Mouse (Mus musculus) frontal cortex, postnatal 14 days (tissue): ENCODE data around the gene Swap70.
A peak's percentile ranks its signal among the peaks of the same experiment; 100 is the strongest.
"Not testable (repeated sequence)": the region's sequence is repeated elsewhere in the genome, so short reads cannot be mapped to it uniquely, and the experiment has no call there.

Experiments used
- DNase-seq, 2 experiments: peaks; one replicate each; pipeline ENCODE4 v3.0.0; 2022; ENCODE audit warnings: low spot score in 2 of 2

The Swap70 gene

DNA sequence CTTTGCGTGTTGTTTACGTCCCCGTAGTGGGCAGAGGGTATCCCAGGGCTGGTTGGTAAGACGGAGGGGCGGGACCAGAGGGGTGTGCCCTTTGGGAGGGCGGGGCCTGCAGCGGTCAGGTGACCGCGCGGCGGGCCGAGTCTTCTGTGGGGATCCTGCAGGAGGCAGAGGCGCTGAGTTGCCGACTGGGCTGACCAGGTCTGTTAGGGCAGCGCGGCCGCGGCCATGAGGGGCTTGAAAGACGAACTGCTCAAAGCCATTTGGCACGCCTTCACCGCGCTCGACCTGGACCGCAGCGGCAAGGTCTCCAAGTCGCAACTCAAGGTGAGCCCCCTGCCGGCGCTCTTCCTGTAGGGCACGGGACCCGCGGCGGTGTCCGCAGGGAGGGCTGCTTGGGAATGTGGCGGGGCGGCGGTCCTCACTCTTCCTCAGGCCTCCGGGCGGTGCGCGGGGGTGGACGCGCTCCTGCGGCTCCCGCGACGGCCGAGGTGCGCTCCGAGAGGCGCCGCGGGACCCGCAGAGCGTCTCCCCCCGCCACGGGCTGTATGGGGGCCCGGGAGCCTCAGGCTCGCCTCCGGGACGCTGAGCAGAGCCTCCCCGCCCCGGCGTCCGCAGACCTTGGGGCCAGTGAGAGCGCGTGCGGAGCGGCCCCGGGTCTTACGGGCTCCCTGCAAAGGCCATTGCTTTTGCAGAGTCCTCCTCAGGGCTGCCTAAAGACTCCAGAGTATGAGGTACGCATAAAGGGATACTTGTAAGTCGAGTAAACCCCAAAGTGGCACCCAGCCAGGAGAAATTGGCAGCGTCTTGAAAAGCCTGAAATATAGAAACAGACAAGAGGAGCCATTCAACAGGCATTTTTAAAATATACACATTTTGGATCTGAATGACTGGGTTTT, at the start of gene Swap70:
Gene Swap70 (plus strand): TSS at position 126 of the 896 bp plus-strand sequence.
- peak; percentile 43 to 63 for DNase-seq

GRCm38 (mm10) chr7:110179208-110179607, 42.3 kb upstream of the Swap70 start:
- DNase-seq: no peak

DNA sequence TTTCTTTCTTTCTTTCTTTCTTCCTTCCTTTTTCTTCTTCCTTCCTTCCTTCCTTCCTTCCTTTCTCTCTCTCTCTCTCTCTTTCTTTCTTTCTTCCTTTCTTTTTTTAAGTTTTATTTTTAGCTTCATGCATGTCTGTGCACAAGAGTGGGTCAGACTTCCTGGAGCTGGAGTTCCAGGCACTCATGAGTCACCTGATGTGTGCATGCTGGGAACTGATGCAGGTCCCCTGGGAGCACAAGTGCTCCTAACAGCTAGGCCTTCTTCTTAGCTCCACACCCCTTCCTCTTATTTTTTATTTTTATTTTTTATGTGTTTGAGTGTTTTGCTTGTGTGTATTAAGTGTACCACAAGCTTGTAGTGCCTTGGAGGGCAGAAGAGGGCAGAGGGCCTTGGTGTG, 40.9 kb upstream of the Swap70 start:
- DNase-seq: no peak

GRCm38 (mm10) chr7:110181446-110181845, 40.1 kb upstream of the Swap70 start:
- no peak for DNase-seq

DNA sequence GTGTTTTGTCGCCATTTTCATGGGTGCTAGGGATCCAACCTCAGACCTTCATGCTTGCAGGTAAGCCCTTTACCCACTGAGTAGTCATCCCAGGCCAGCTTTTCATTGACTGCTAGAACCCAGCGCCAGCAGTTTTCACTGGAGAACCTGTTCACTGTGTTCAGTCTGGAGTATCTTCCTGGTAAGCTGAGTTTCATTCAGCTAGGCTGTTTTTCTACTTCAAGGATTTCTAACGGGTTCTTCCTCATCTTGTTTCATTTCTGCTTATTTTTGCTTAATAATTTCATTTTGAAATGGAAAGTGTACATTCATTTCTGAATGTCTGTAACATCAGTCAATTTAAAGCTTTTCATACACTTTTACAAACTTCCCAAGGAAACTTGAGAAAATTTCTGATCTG, 36.9 kb upstream of the Swap70 start:
- no peak for DNase-seq

GRCm38 (mm10) chr7:110189951-110190350, 31.6 kb upstream of the Swap70 start:
- DNase-seq: no peak

- DNase-seq: no peak
Measured at GRCm38 (mm10) chr7:110193186-110193585, 28.3 kb upstream of the Swap70 start.

DNA sequence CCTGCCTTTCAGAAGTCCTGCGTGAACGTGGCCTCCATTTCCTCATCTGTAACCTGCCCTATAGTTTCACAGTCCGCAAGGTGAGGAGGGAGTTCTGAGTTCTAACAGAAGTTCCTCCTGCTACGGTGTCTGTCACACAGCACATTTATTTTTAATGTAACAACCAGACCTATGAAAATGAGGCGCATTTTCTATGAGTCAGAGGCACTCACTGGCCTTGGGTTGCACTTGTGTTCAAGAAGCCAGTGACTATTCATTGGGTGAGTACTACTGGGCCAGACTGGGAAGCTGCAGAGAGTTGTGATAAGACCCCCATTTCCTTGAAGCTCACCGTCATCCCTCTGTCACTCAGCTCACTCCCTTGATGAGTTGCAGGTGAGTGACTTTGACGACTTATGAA, 24.3 kb upstream of the Swap70 start:
- DNase-seq: no peak

- DNase-seq: no peak
Measured at GRCm38 (mm10) chr7:110201933-110202332, 19.6 kb upstream of the Swap70 start.

DNA sequence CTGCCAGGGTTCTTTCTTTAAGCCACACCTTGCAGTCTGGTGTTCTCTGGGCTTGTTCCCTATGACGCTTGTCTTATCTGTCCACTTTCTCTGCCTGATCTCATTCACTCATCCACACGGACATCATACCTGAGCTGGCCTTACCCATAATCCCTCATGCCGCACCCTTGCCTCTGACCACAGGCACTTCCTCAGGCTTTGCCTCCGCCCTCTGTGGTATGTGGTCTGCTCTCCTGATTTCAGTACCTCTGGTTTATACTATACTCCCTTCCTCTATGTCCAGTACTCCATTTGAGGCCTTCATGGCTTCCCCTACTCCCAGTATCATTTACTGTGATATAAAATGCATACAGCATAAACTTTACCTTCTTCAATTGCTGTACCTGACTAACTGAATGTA, 17.3 kb upstream of the Swap70 start:
- DNase-seq: no peak

DNA sequence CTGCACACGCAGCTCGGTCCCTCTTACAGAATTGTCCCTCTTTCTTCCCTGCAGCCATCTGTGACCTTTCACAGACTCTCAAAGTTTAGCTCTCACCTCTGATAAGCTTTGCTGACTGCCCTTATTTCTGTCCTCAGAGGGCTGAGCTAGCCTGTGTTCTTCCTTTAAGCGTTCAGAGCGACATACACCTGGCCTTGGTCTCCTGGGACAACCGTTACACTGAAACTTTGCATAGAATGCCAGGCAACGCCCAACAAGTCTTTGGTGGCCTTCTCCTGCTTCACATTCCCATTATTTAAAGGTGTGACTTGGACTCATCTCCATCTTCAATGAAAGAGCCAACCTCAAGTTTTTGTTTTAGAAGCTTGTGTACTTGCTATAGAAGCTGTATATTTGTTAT, 13.2 kb upstream of the Swap70 start:
- DNase-seq: no peak

GRCm38 (mm10) chr7:110209422-110209821, 12.1 kb upstream of the Swap70 start:
- no peak for DNase-seq

- DNase-seq: no peak
Measured at GRCm38 (mm10) chr7:110211025-110211424, 10.5 kb upstream of the Swap70 start.

GRCm38 (mm10) chr7:110214882-110215281, 6.6 kb upstream of the Swap70 start:
- no peak for DNase-seq

GRCm38 (mm10) chr7:110221051-110221585, 393 bp upstream of the Swap70 start:
- DNase-seq: no peak

DNA sequence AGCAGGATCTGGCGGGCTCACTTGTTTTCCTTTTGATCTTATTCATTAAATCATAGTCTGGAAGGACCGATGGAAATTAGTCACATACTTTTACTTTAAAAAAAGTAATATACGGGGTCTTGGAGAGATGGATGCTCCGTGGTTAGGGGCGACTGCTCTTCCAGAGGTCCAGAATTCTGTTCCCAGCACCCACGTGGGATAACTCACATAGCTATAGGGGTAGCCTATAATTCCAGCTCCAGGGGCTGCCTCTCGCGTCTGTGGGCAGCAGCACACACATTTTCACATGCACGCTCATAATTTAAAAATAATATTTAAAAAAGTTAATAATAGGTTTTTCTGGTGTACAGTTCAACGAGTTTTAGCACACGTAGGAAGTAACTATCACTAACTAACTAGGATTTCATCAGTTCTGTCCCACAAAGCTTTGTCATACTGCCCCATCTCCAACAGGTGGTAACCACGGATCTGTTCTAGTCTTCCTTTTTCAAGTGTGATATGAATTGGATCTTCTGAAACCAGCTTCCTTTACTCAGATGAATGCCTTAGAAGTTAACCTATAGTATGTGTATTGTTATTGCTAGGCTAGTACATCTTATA, 1.2 kb downstream of the Swap70 start:
- DNase-seq: no peak

DNA sequence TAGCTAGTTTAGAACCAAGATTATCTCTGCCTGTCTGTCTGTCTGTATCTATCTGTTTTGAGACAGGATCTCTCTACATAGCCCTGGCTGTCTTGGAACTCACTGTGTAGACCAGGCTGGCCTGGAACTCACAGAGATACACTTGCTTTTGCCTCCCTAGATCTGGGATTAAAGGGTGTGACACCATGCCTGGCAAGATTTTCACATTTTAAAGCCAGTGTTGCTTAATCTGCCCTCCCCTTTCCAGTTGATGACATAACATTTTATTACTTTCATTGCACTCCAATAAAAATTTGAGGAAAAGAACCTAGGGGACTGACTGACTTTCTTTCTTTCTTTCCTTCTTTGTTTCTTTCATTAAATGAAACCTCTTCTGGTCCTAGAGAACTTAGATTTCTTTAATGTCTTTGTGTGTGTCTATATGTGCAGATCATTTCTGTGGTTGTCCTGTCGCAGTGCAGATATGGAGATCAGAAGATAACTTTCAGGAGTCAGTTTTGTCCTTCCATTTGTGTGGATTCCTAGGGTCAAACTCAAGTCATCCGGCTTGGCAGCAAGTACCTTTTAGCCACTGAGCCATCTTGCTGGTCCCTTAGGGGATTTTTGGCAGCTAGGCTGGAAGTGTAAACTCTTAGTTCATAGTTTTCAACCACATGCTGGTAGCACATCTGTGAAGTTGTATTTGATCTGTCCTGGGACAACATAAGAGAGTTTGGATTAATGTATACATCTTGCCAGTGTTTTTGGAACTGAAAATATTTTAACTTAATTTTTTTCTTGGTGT, 2.4 kb downstream of the Swap70 start:
- DNase-seq: no peak

- DNase-seq: no peak
Measured at GRCm38 (mm10) chr7:110226484-110226883, 5.0 kb downstream of the Swap70 start.

DNA sequence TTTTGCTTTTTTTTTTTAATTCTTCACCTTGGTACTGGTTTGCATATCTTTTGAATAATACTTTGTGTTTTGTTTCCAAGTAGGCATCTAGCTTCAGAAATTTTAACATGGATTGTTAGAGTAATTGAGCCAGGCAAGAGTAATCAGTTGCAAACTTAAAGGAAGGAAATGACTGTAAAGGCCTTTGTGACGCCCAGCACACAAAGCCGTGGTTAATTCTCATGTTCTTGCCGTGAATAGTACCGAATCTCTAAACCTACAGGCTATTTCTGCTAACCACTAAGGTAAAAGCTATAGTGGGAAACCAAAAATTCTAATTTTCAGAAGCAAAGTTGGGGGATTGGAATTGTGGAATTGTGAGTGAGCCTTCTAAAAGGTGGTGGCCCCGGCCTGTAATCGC, 8.5 kb downstream of the Swap70 start:
- DNase-seq: no peak

DNA sequence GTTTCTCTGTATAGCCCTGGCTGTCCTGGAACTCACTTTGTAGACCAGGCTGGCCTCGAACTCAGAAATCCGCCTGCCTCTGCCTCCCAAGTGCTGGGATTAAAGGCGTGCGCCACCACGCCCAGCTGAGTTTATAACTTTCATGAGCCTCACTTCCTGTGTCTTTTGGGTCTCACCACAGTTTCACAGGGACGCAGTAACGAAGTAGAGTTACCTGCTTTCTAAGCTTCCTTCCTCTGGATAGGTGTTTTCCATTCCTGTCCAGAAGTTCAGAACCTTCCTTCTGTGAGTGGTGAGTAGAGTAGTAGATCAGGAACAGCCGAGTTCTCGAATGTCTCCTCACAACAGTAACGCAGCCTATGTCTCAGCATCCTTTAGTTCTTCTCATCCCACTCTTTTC, 9.6 kb downstream of the Swap70 start:
- not testable (repeated sequence) for DNase-seq

DNA sequence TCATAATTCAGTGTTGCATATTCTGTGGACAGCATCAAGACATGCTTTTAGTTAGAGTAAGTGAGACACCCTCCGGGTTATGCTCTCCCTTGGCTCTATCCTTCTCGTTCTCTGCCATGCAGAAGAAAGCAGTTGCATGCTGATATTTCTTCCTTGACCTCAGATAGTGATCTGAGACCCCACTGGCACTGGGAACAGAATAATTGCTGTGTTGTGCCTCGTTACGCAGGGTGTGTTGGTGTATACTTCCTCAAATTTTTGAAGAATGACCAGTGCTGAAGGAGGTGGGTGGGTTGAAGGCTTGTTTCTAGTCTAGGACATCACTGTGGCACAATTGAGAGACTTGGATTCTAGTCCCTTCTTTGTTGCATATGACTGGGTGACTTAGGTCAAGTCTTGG, 14.6 kb downstream of the Swap70 start:
- DNase-seq: no peak

DNA sequence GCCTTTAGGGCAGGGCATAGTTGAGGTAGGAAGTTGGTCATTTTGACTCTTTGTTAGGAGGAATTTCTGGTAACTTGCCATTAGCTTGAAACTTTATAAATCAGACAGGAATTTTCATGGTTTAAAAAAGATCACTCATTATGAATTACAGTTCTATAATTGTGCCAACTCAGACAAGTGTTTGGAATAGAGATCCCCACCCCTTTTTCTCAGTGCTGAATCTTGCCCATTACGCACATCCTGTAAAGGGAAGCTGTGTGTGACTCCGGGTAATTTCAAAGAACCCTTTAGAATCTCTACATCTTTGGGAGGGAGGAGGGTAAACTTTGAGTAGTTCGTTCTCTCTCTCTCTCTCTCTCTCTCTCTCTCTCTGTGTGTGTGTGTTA, 15.9 kb downstream of the Swap70 start:
- no peak for DNase-seq
